Mouse (Mus musculus) midbrain, postnatal 0 days (tissue): ENCODE measurements at regions not wholly inside any gene's neighbourhood (a gene's known extent, or its start where the extent isn't known, plus 50 kb on each side); places are given as distances from the start of the nearest gene placed in this dataset.

Source experiments
- ATAC-seq: fragments of 200-750 bp; cut with Nextera tagmentation; 2 replicates; pipeline ENCODE4 v1.8.0; 2017; ENCODE audit warnings: moderate number of reproducible peaks, mild to moderate bottlenecking, moderate TSS enrichment, moderate library complexity; ENCODE audit not compliant: low FRiP score
- DNase-seq: peaks from one replicate; pipeline ENCODE4 v3.0.0-alpha.2; 2015; ENCODE audit warnings: low spot score
- H3K27ac ChIP-seq: fragments of 300-500 bp; sonication (generic); 2 replicates; pipeline ENCODE4 v1.5.1; 2014; ENCODE audit warnings: low read depth, mild to moderate bottlenecking, low read length, mixed read lengths
- H3K27me3 ChIP-seq: fragments of 300-500 bp; sonication (generic); 2 replicates; pipeline ENCODE4 v1.6.1; 2014; ENCODE audit warnings: low read length, control low read depth, mixed read lengths; ENCODE audit not compliant: insufficient read depth
- H3K36me3 ChIP-seq: fragments of 300-500 bp; sonication (generic); 2 replicates; pipeline ENCODE4 v1.6.1; 2014; ENCODE audit warnings: low read length, control low read depth, mixed read lengths; ENCODE audit not compliant: insufficient read depth
- H3K4me1 ChIP-seq: fragments of 300-500 bp; sonication (generic); 2 replicates; pipeline ENCODE4 v1.6.1; 2014; ENCODE audit warnings: mild to moderate bottlenecking, control low read depth, antibody characterized with exemption, low read length, mixed read lengths; ENCODE audit not compliant: insufficient read depth
- H3K4me2 ChIP-seq: fragments of 300-500 bp; sonication (generic); 2 replicates; pipeline ENCODE4 v1.6.1; 2014; ENCODE audit warnings: low read depth, mild to moderate bottlenecking, low read length, mixed read lengths; ENCODE audit not compliant: poor library complexity, severe bottlenecking
- H3K4me3 ChIP-seq: fragments of 300-500 bp; sonication (generic); 2 replicates; pipeline ENCODE4 v1.5.1; 2014; ENCODE audit warnings: low read depth, mild to moderate bottlenecking, low read length, moderate library complexity
- H3K9ac ChIP-seq: fragments of 300-500 bp; sonication (generic); replicated peaks from 2 replicates; pipeline ENCODE4 v1.6.1; 2014; ENCODE audit warnings: mild to moderate bottlenecking, low read length, moderate library complexity, mixed read lengths; ENCODE audit not compliant: poor library complexity, severe bottlenecking
- H3K9me3 ChIP-seq: fragments of 300-500 bp; sonication (generic); 2 replicates; pipeline ENCODE4 v1.6.1; 2016; ENCODE audit warnings: low read length, control low read depth
- CTCF ChIP-seq: IDR thresholded peaks from 2 replicates; pipeline ENCODE4 v1.5.1; 2016; ENCODE audit warnings: antibody characterized with exemption, mild to moderate bottlenecking
- WGBS: fragments of 180-500 bp; shearing (Covaris S2); extraction: QIAGEN DNeasy Blood & Tissue Kit; methylation state at CpG from one replicate; pipeline ENCODE4 v1.1.7; 2014; 5-methylcytosine and 5-hydroxymethylcytosine counted together

- TF ChIP-seq CTCF: no peak
- ATAC-seq (no peak), DNase-seq (peak; percentile 23)
- no peaks in the 10 kb centered on the region for H3K27me3 ChIP-seq
- no peaks in the 10 kb centered on the region for H3K4me1 ChIP-seq
- no peaks in the 10 kb centered on the region for H3K36me3 ChIP-seq
- H3K9me3 ChIP-seq: no peaks in the 10 kb centered on the region
- no peak overlapping the region for H3K9ac ChIP-seq
- no peak overlapping the region for H3K4me2 ChIP-seq
- H3K4me3 ChIP-seq: no peak overlapping the region
- H3K27ac ChIP-seq: no peak overlapping the region
- WGBS: 71% methylated on average over 4 of the region's 4 CpGs
These were observed 168.0 kb upstream of the Fat1 start for GRCm38 (mm10) chr8:44767271-44767670.

- Histone ChIP-seq H3K4me2 (no peak overlapping the region), H3K36me3 (no peaks in the 10 kb centered on the region), H3K27me3 (no peaks in the 10 kb centered on the region), H3K4me3 (no peak overlapping the region), H3K27ac (no peak overlapping the region), H3K4me1 (no peaks in the 10 kb centered on the region), H3K9ac (no peak overlapping the region), H3K9me3 (no peaks in the 10 kb centered on the region)
- DNase-seq (no peak), ATAC-seq (no peak)
- WGBS: 85% methylated on average over 1 of the region's 1 CpGs
- TF ChIP-seq CTCF: no peak
These were observed 156.0 kb upstream of the Fat1 start for GRCm38 (mm10) chr8:44779212-44779611.

GRCm38 (mm10) chr8:44782421-44782820 lies 152.8 kb upstream of the Fat1 start:
- H3K27me3 ChIP-seq: no peaks in the 10 kb centered on the region
- no peaks in the 10 kb centered on the region for H3K4me1 ChIP-seq
- H3K4me2 ChIP-seq: no peak overlapping the region
- DNase-seq (no peak), ATAC-seq (no peak)
- H3K9me3 ChIP-seq: no peaks in the 10 kb centered on the region
- no peak overlapping the region for H3K4me3 ChIP-seq
- H3K36me3 ChIP-seq: no peaks in the 10 kb centered on the region
- H3K9ac ChIP-seq: no peak overlapping the region
- no peak for TF ChIP-seq CTCF
- H3K27ac ChIP-seq: no peak overlapping the region
- WGBS: 92% methylated on average over 9 of the region's 9 CpGs

GRCm38 (mm10) chr8:44785161-44785560 lies 150.1 kb upstream of the Fat1 start:
- DNase-seq (no peak), ATAC-seq (no peak)
- 44% methylated on average over 8 of the region's 8 CpGs for whole genome bisulfite sequencing
- no peak for TF ChIP-seq CTCF
- Histone ChIP-seq H3K9me3 (no peaks in the 10 kb centered on the region), H3K4me3 (no peak overlapping the region), H3K27ac (no peak overlapping the region), H3K36me3 (no peaks in the 10 kb centered on the region), H3K27me3 (no peaks in the 10 kb centered on the region), H3K4me1 (no peaks in the 10 kb centered on the region), H3K4me2 (no peak overlapping the region), H3K9ac (no peak overlapping the region)

- H3K36me3 ChIP-seq: no peaks in the 10 kb centered on the region
- H3K4me1 ChIP-seq: no peaks in the 10 kb centered on the region
- no peak overlapping the region for H3K4me3 ChIP-seq
- H3K27ac ChIP-seq: no peak overlapping the region
- TF ChIP-seq CTCF: no peak
- ATAC-seq (no peak), DNase-seq (no peak)
- no peak overlapping the region for H3K9ac ChIP-seq
- no peak overlapping the region for H3K4me2 ChIP-seq
- no peaks in the 10 kb centered on the region for H3K9me3 ChIP-seq
- 84% methylated on average over 5 of the region's 5 CpGs for WGBS
- H3K27me3 ChIP-seq: no peaks in the 10 kb centered on the region
These were observed 148.5 kb upstream of the Fat1 start for GRCm38 (mm10) chr8:44786740-44787139.

GRCm38 (mm10) chr8:44788290-44788689 lies 147.0 kb upstream of the Fat1 start:
- WGBS: 81% methylated on average over 3 of the region's 3 CpGs
- H3K9ac ChIP-seq: no peak overlapping the region
- no peak for TF ChIP-seq CTCF
- no peaks in the 10 kb centered on the region for H3K27me3 ChIP-seq
- H3K27ac ChIP-seq: no peak overlapping the region
- H3K4me1 ChIP-seq: no peaks in the 10 kb centered on the region
- ATAC-seq (no peak), DNase-seq (no peak)
- no peak overlapping the region for H3K4me2 ChIP-seq
- H3K9me3 ChIP-seq: no peaks in the 10 kb centered on the region
- no peaks in the 10 kb centered on the region for H3K36me3 ChIP-seq
- H3K4me3 ChIP-seq: no peak overlapping the region
